Mouse (Mus musculus) CH12.LX (cell line): ENCODE measurements around the gene Paxip1. TPM values are rescaled to one million over a fixed set of nuclear protein-coding genes. Genes with fewer than 3 reads are reported as not detected.

Source experiments
- DNase-seq: peaks from one replicate; pipeline ENCODE4 v3.0.0-alpha.2; 2013; ENCODE audit errors: extremely low read depth
- H3K27ac ChIP-seq: 2 replicates; pipeline ENCODE4 v1.5.1; 2012; ENCODE audit warnings: low read depth, mild to moderate bottlenecking, control low read depth, moderate library complexity; ENCODE audit not compliant: insufficient read depth
- H3K27me3 ChIP-seq: replicated peaks from 2 replicates; pipeline ENCODE3; 2012; ENCODE audit warnings: inconsistent platforms
- H3K36me3 ChIP-seq, 2 experiments: replicated peaks in 1 of 2; 2 replicates each; pipeline versions ENCODE3 to v1.6.1; 2012; ENCODE audit warnings: inconsistent platforms in 1 of 2, low read length in 1 of 2, mild to moderate bottlenecking in 1 of 2, mixed read lengths in 1 of 2, moderate library complexity in 1 of 2; ENCODE audit not compliant: control insufficient read depth in 1 of 2, insufficient read depth in 1 of 2
- H3K4me1 ChIP-seq, 2 experiments: 2 replicates each; pipeline ENCODE4 v1.6.1; 2012; ENCODE audit warnings: inconsistent platforms in 1 of 2, moderate library complexity in 1 of 2; ENCODE audit not compliant: insufficient read depth in 2 of 2, control insufficient read depth in 1 of 2
- H3K4me2 ChIP-seq: 2 replicates; pipeline ENCODE4 v1.6.1; 2012; ENCODE audit warnings: low read depth, mild to moderate bottlenecking, control low read depth; ENCODE audit not compliant: poor library complexity, insufficient read depth, severe bottlenecking
- H3K4me3 ChIP-seq, 3 experiments: fragments of 150-350 bp in 1 of 3; sonication (generic) in 1 of 3; replicated peaks in 1 of 3; 2 replicates each; pipeline versions ENCODE3 to v1.5.1; 2011 to 2012; ENCODE audit warnings: low read depth in 2 of 3, low read length in 2 of 3, mild to moderate bottlenecking in 2 of 3, moderate library complexity in 2 of 3, control low read depth in 1 of 3, improper control_type of control experiment in 1 of 3, inconsistent platforms in 1 of 3, mixed read lengths in 1 of 3; ENCODE audit not compliant: poor library complexity in 1 of 3
- H3K79me2 ChIP-seq: replicated peaks from 2 replicates; pipeline ENCODE4 v1.6.1; 2012; ENCODE audit warnings: mild to moderate bottlenecking, moderate library complexity; ENCODE audit not compliant: control insufficient read depth, poor library complexity, insufficient read depth, severe bottlenecking; ENCODE audit errors: extremely low read depth
- H3K9ac ChIP-seq: 2 replicates; pipeline ENCODE4 v1.6.1; 2012; ENCODE audit warnings: low read depth, mild to moderate bottlenecking, control low read depth, moderate library complexity; ENCODE audit not compliant: insufficient read depth
- H3K9me3 ChIP-seq: replicated peaks from 2 replicates; pipeline ENCODE3; 2012; ENCODE audit warnings: low read length, inconsistent platforms, mixed read lengths
- BHLHE40 ChIP-seq: IDR thresholded peaks from 2 replicates; pipeline ENCODE4 v1.6.1; 2011; ENCODE audit warnings: mild to moderate bottlenecking, low read depth, low read length, improper control_type of control experiment
- CTCF ChIP-seq, 2 experiments: IDR thresholded peaks in 1 of 2; conservative IDR thresholded peaks in 1 of 2; 2 replicates each; pipeline ENCODE4 v1.5.1; 2011 to 2012; ENCODE audit warnings: low read depth in 2 of 2, low read length in 2 of 2, improper control_type of control experiment in 1 of 2, inconsistent platforms in 1 of 2, mild to moderate bottlenecking in 1 of 2, moderate library complexity in 1 of 2
- ELF1 ChIP-seq: IDR thresholded peaks from 2 replicates; pipeline ENCODE4 v1.6.1; 2014; ENCODE audit warnings: low read depth, mild to moderate bottlenecking, inconsistent platforms, low read length, improper control_type of control experiment
- KAT2A ChIP-seq: IDR thresholded peaks from 2 replicates; pipeline ENCODE4 v1.6.1; 2012; ENCODE audit warnings: low read length, improper control_type of control experiment, inconsistent platforms; ENCODE audit not compliant: insufficient replicate concordance
- MAX ChIP-seq: IDR thresholded peaks from 2 replicates; pipeline ENCODE4 v1.6.1; 2011; ENCODE audit warnings: low read length, improper control_type of control experiment
- MXI1 ChIP-seq: IDR thresholded peaks from 2 replicates; pipeline ENCODE4 v1.6.1; 2011; ENCODE audit warnings: mild to moderate bottlenecking, low read depth, low read length, improper control_type of control experiment
- MYC ChIP-seq: IDR thresholded peaks from 2 replicates; pipeline ENCODE4 v1.6.1; 2011; ENCODE audit warnings: low read depth, mild to moderate bottlenecking, improper control_type of control experiment, low read length
- RAD21 ChIP-seq: IDR thresholded peaks from 2 replicates; pipeline ENCODE4 v1.6.1; 2011; ENCODE audit warnings: low read depth, mild to moderate bottlenecking, low read length, improper control_type of control experiment, moderate library complexity
- USF1 ChIP-seq: IDR thresholded peaks from 2 replicates; pipeline ENCODE4 v1.6.1; 2014; ENCODE audit warnings: low read depth, mild to moderate bottlenecking, inconsistent platforms, low read length, improper control_type of control experiment
- ZMIZ1 ChIP-seq: IDR thresholded peaks from 2 replicates; pipeline ENCODE4 v1.6.1; 2012; ENCODE audit warnings: low read depth, mild to moderate bottlenecking, inconsistent platforms, low read length, improper control_type of control experiment
- ZNF384 ChIP-seq: IDR thresholded peaks from 2 replicates; pipeline ENCODE4 v1.6.1; 2012; ENCODE audit warnings: low read depth, low read length, improper control_type of control experiment, inconsistent platforms
- dilution Hi-C: fragments of 300-500 bp; cut with MboI; formaldehyde crosslinking; loops from 2 replicates; pipeline ENCODE4 v1.14.3; 2020; ENCODE audit warnings: low sequenced_read_pairs; ENCODE audit not compliant: extremely low pct_unique_long_range_greater_than_20kb, extremely low pct_ligation_motif_present
- in situ Hi-C: fragments of 300-500 bp; cut with MboI; formaldehyde crosslinking; loops from 3 replicates; pipeline ENCODE4 v1.14.3; 2019; ENCODE audit warnings: low sequenced_read_pairs, low pct_ligation_motif_present, low pct_unique_long_range_greater_than_20kb, mixed read lengths
- polyA plus RNA-seq: library from polyadenylated mRNA; unstranded; fragments of >175 nt; gene quantifications from 2 replicates; pipeline ENCODE4 v1.2.1, GENCODE M21; 2012; ENCODE audit warnings: low read depth; ENCODE audit not compliant: insufficient read length
- total RNA-seq, 2 experiments: library from RNA; depleted of rRNA; stranded (reverse); fragments of 300-350 nt in 1 of 2; fragments of >200 nt in 1 of 2; gene quantifications; 2 replicates each; pipeline ENCODE4 v1.2.3; 2012 to 2014

Gene Paxip1
- total and polyA plus RNA-seq, 3 experiments: 30.3 to 55.4 (median 30.3) TPM

GRCm38 (mm10) chr5:27705020-27705419, 86.5 kb downstream of the Paxip1 start:
- no peak overlapping the region for H3K4me2 ChIP-seq
- H3K4me1 ChIP-seq: no peaks in the 10 kb centered on the region
- H3K9me3 ChIP-seq: no peaks in the 10 kb centered on the region
- no peak for DNase-seq
- in situ Hi-C loops: no loop called here
- dilution Hi-C loops: no loop called here
- H3K36me3 ChIP-seq: no peaks in the 10 kb centered on the region
- H3K4me3 ChIP-seq: no peak overlapping the region
- H3K27ac ChIP-seq: no peak overlapping the region
- no peaks in the 10 kb centered on the region for H3K79me2 ChIP-seq
- TF ChIP-seq RAD21 (peak; percentile 12), MYC (no peak), CTCF (conservative IDR thresholded peaks at IDR 0.05 in 1 of 2, IDR thresholded peaks at IDR 0.05 in 1 of 2; ENCODE audit: low read depth in 2 of 2, low read length in 2 of 2) (peak; percentile 33; a peak in 3 of 4 replicates), ZMIZ1 (no peak)
- no peak overlapping the region for H3K9ac ChIP-seq
- peaks cover 15% of the 10 kb centered on the region for H3K27me3 ChIP-seq

DNA sequence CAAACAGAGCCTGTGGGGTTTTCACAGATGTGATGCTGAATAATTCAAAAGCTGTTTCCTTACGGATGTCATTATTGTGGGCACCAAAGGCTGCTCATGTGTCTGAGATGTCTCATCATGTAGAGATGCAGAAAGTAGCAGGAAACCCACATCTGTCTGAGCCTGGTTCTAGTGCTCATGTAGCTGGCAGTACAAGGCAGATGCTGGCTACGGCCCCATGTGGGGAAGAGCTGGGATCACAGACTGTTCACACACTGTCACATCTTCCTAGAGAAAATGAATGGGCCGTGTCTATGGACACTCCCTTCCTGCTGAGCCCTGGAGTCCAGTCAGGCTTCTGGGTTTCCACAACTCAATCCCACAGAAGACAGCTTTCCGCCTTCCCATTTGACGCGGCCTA, 89.0 kb downstream of the Paxip1 start:
- Histone ChIP-seq H3K9ac (no peak overlapping the region), H3K36me3 (no peaks in the 10 kb centered on the region), H3K79me2 (no peaks in the 10 kb centered on the region), H3K4me3 (no peak overlapping the region), H3K27me3 (peaks cover 5% of the 10 kb centered on the region), H3K9me3 (no peaks in the 10 kb centered on the region), H3K4me2 (no peak overlapping the region)
- dilution Hi-C loops: no loop called here
- in situ Hi-C loops: no loop called here
- DNase-seq: no peak
- TF ChIP-seq ZNF384 (no peak), ELF1 (no peak), USF1 (no peak), ZMIZ1 (no peak), MAX (no peak), MXI1 (no peak), BHLHE40 (no peak), KAT2A (no peak)
- TF ChIP-seq, all 38 proteins: peak for 0
- Histone ChIP-seq H3K4me1 (no peaks in the 10 kb centered on the region), H3K27ac (no peak overlapping the region)

Other genes with a start within 250 kb of the Paxip1 start
- gene Htr5a, start 50.5 kb upstream of the Paxip1 start, total RNA-seq (2012; rRNA removed): not detected in 2 replicates
- gene Htr5a, start 50.5 kb upstream of the Paxip1 start, total RNA-seq (2014; rRNA removed): not detected in 2 replicates
- gene Htr5a, start 50.5 kb upstream of the Paxip1 start, polyA plus RNA-seq: not detected in 2 replicates